ENCODE assay signal across 13 mouse cellular contexts in the genomic region with DNA sequence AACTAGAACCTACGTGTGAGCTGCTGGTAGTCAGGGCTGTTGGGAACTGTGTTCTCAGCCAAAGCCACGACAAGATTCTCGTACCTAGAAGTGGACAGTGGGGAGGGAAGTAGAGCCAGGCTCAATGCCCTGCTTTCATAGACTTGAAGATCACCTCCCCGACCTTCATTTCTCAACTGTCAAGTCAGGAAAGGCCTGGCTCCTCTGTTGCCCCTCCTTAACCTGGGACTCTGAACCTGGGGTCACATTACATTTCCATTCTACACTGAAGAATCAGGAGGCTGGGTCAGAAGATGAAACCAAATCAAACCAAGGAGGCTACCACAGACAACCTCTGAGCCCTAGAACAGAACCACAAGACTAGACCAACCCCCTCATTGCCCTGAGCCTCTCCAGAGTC. TPM values are rescaled to one million over a fixed set of nuclear protein-coding genes. Genes with fewer than 3 reads are reported as not detected.
DNase-seq lines count a peak whose midpoint lies in the region; ATAC-seq and TF ChIP-seq lines count a peak whose summit lies in the region.
"Had no signal": no experiment of that assay in that cellular context is flagged by ENCODE, and none has a peak within 500 bp of the region (broad histone marks: within the 10 kb centered on the region; RNA-seq: fewer than 3 reads in every experiment).

No protein-coding gene starts in this region.

- H3K36me3 ChIP-seq in heart, embryonic 13.5 days: peaks cover 24% of the 10 kb centered on the region
- H3K36me3 ChIP-seq in testis, adult 2 months (ENCODE audit: control insufficient read depth, insufficient read depth, low read length): no peaks in the 10 kb centered on the region; the same call in 1 of the 2 replicates
- peaks cover 7% of the 10 kb centered on the region; the same call in 1 of the 2 replicates for H3K36me3 ChIP-seq in limb, embryonic 11.5 days (ENCODE audit: control insufficient read depth, insufficient read depth, low read length)

- H3K4me2 ChIP-seq in heart, embryonic 13.5 days: peak overlapping the region; percentile 80
- peak overlapping the region; percentile 60 for H3K4me2 ChIP-seq in limb, embryonic 11.5 days (ENCODE audit: low read depth, severe bottlenecking)

- DNase-seq in heart, postnatal 4 days: no peak
- no peak for DNase-seq in testis, postnatal 10 days (ENCODE audit: low spot score)
- no peak for DNase-seq in limb, embryonic 11.5 days (ENCODE audit: low spot score)
- DNase-seq in retina, embryonic 14.5 days (ENCODE audit: low spot score): no peak
- no peak for DNase-seq in ovary, postnatal 36 days (ENCODE audit: low spot score)
- DNase-seq in right cerebral cortex, postnatal 4 days: no peak
- DNase-seq: cerebellum, postnatal 36 days had no signal

- no peak for TF ChIP-seq CTCF in testis, adult 2 months (IDR thresholded peaks at IDR 0.05; ENCODE audit: control insufficient read depth, insufficient read depth, insufficient replicate concordance, low read depth, low read length)

- no peak overlapping the region for H3K27ac ChIP-seq in heart, embryonic 13.5 days (replicated peaks)
- no peak overlapping the region for H3K27ac ChIP-seq in testis, adult 2 months (ENCODE audit: control insufficient read depth, insufficient read depth, low read depth, low read length)
- no peak overlapping the region for H3K27ac ChIP-seq in limb, embryonic 11.5 days (replicated peaks; ENCODE audit: low read depth, low read length)

- no peaks in the 10 kb centered on the region for H3K27me3 ChIP-seq in heart, embryonic 13.5 days (replicated peaks)
- H3K27me3 ChIP-seq in testis, adult 2 months (ENCODE audit: control insufficient read depth, insufficient read depth, low read length): no peaks in the 10 kb centered on the region
- no peaks in the 10 kb centered on the region for H3K27me3 ChIP-seq in limb, embryonic 11.5 days (ENCODE audit: control insufficient read depth, insufficient read depth, low read length)

- 52% methylated on average over 4 of the region's 4 CpGs for WGBS in heart, embryonic 13.5 days
- 76% methylated on average over 4 of the region's 4 CpGs for WGBS in limb, embryonic 11.5 days

- peak overlapping the region; percentile 66 for H3K4me3 ChIP-seq in heart, embryonic 13.5 days
- peak overlapping the region; percentile 95 for H3K4me3 ChIP-seq in testis, adult 2 months (ENCODE audit: control insufficient read depth, low read depth, low read length)
- peak overlapping the region; percentile 51 for H3K4me3 ChIP-seq in limb, embryonic 11.5 days (ENCODE audit: low read depth, low read length)

- peaks cover 58% of the 10 kb centered on the region for H3K4me1 ChIP-seq in heart, embryonic 13.5 days
- peaks cover 35% of the 10 kb centered on the region for H3K4me1 ChIP-seq in testis, adult 2 months (ENCODE audit: control insufficient read depth, insufficient read depth, low read length)
- H3K4me1 ChIP-seq in limb, embryonic 11.5 days (ENCODE audit: control insufficient read depth, insufficient read depth, low read length): peaks cover 17% of the 10 kb centered on the region

- ATAC-seq in heart, embryonic 13.5 days (ENCODE audit: extremely low read depth, insufficient number of reproducible peaks, low FRiP score, low TSS enrichment): no peak
- ATAC-seq in limb, embryonic 11.5 days (ENCODE audit: insufficient number of reproducible peaks, low FRiP score, low TSS enrichment, low read depth): no peak
- ATAC-seq: activated CD4-positive, CD25-positive, alpha-beta regulatory T cell, adult 4 months had no signal

- no peak for TF ChIP-seq POLR2A in testis, adult 2 months (IDR thresholded peaks at IDR 0.05; ENCODE audit: control insufficient read depth, low read depth, low read length)

- peak overlapping the region; percentile 84 for H3K9ac ChIP-seq in heart, embryonic 13.5 days
- peak overlapping the region; percentile 24; the same call in 1 of the 2 replicates for H3K9ac ChIP-seq in limb, embryonic 11.5 days (ENCODE audit: low read length)

- H3K9me3 ChIP-seq in heart, embryonic 13.5 days: no peaks in the 10 kb centered on the region
- no peaks in the 10 kb centered on the region for H3K9me3 ChIP-seq in limb, embryonic 11.5 days (ENCODE audit: control insufficient read depth, low read length)

RNA-seq across cellular contexts. Expression of a gene that starts 1.5 kb away (rescaled TPM):
- polyA plus RNA-seq in heart, embryonic 13.5 days (2015; fragmentation: Nextera tagmentation; extraction: Ambion mirVana): 32.0 and 40.3 TPM in 2 replicates
- total RNA-seq in heart, postnatal 4 days (2021): 10 to 100 TPM; 14.0 to 15.7 TPM
- polyA plus RNA-seq in testis, adult 2 months (2012; rRNA removed): 26.6 and 27.3 TPM in 2 replicates
- 45.6 and 48.2 TPM in 2 replicates for polyA plus RNA-seq in limb, embryonic 11.5 days (2014; fragmentation: Nextera tagmentation; extraction: Ambion mirVana)

RNA-seq across cellular contexts. Expression of a gene that starts 5.2 kb away (rescaled TPM):
- polyA plus RNA-seq in heart, embryonic 13.5 days (2015; fragmentation: Nextera tagmentation; extraction: Ambion mirVana): 70.9 and 77.6 TPM in 2 replicates
- 10 to 100 TPM; 33.3 to 36.9 TPM for total RNA-seq in heart, postnatal 4 days (2021)
- 33.5 and 46.6 TPM in 2 replicates for polyA plus RNA-seq in testis, adult 2 months (2012; rRNA removed)
- 58.3 and 58.9 TPM in 2 replicates for polyA plus RNA-seq in limb, embryonic 11.5 days (2014; fragmentation: Nextera tagmentation; extraction: Ambion mirVana)

RNA-seq across cellular contexts. Expression of a gene that starts 8.8 kb away (rescaled TPM):
- 1.8 and 2.0 TPM in 2 replicates for polyA plus RNA-seq in heart, embryonic 13.5 days (2015; fragmentation: Nextera tagmentation; extraction: Ambion mirVana)
- under 1 TPM; 0.74 to 0.97 TPM for total RNA-seq in heart, postnatal 4 days (2021)
- 0.07 and 0.38 TPM in 2 replicates for polyA plus RNA-seq in testis, adult 2 months (2012; rRNA removed)
- polyA plus RNA-seq in limb, embryonic 11.5 days (2014; fragmentation: Nextera tagmentation; extraction: Ambion mirVana): 0.65 and 1.1 TPM in 2 replicates

RNA-seq across cellular contexts. Expression of a gene that starts 14.4 kb away (rescaled TPM):
- polyA plus RNA-seq in heart, embryonic 13.5 days (2015; fragmentation: Nextera tagmentation; extraction: Ambion mirVana): not detected in 2 replicates
- total RNA-seq in heart, postnatal 4 days (2021): not detected
- not detected in 2 replicates for polyA plus RNA-seq in testis, adult 2 months (2012; rRNA removed)
- polyA plus RNA-seq in limb, embryonic 11.5 days (2014; fragmentation: Nextera tagmentation; extraction: Ambion mirVana): not detected in 2 replicates
- total RNA-seq: gastrocnemius, postnatal 4 days; left cerebral cortex, postnatal 10 days had no signal
- polyA plus RNA-seq: C2C12 had no signal

RNA-seq across cellular contexts. Expression of a gene that starts 25.6 kb away (rescaled TPM):
- polyA plus RNA-seq in heart, embryonic 13.5 days (2015; fragmentation: Nextera tagmentation; extraction: Ambion mirVana): 143 and 157 TPM in 2 replicates
- total RNA-seq in heart, postnatal 4 days (2021): 100 to 1,000 TPM; 104 to 136 TPM
- polyA plus RNA-seq in testis, adult 2 months (2012; rRNA removed): 6.0 and 22.9 TPM in 2 replicates
- polyA plus RNA-seq in limb, embryonic 11.5 days (2014; fragmentation: Nextera tagmentation; extraction: Ambion mirVana): 104 and 110 TPM in 2 replicates
- polyA plus RNA-seq: activated CD4-positive, CD25-positive, alpha-beta regulatory T cell, adult 4 months had no signal
